In the genomic region with DNA sequence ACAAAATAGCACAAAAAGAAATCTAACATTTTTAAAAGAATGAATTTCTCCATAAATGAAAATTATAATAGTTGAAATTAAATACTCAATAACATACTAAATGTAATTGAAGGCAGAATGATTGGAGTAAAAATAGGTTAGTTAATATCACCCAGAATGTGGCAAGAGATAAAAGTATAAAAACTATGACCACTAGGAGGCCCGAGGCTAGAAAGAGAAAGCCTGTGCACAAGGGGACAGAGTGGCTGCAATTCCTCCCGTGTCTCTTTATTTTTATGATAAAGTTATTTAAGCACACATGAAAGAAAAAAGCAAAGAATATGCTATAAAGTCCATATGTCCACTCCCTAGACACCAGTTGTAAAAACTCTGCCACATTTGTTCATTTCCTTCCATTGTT, we compare ENCODE assay signal across 14 mouse cellular contexts. TPM values are rescaled to one million over a fixed set of nuclear protein-coding genes. Genes with fewer than 3 reads are reported as not detected.
DNase-seq lines count a peak whose midpoint lies in the region; ATAC-seq and TF ChIP-seq lines count a peak whose summit lies in the region.
"Had no signal": no experiment of that assay in that cellular context is flagged by ENCODE, and none has a peak within 500 bp of the region (broad histone marks: within the 10 kb centered on the region; RNA-seq: fewer than 3 reads in every experiment).

No protein-coding gene starts in this region.

- H3K4me2 ChIP-seq in lung, postnatal 0 days (replicated peaks; ENCODE audit: low read depth, low read length): no peak overlapping the region
- H3K4me2 ChIP-seq: forebrain, embryonic 15.5 days; liver, embryonic 13.5 days had no signal

- WGBS in kidney, adult 2 months: 39% methylated on average over 2 of the region's 2 CpGs
- WGBS in lung, postnatal 0 days: 71% methylated on average over 2 of the region's 2 CpGs

- 0 out of 2 replicates have a peak, but pooled peaks have one; percentile 24 for TF ChIP-seq CTCF in kidney, adult 2 months (conservative IDR thresholded peaks at IDR 0.05; ENCODE audit: insufficient read depth, insufficient read length, low read depth, low read length)
- TF ChIP-seq CTCF in lung, postnatal 0 days (IDR thresholded peaks at IDR 0.05): peak; percentile 46
- peak; percentile 19; the same call in 1 of the 2 replicates for TF ChIP-seq CTCF in brain, embryonic 14.5 days (IDR thresholded peaks at IDR 0.05; ENCODE audit: borderline replicate concordance, extremely low read depth, insufficient read depth, insufficient read length)

- no peak for TF ChIP-seq EP300 in lung, postnatal 0 days (IDR thresholded peaks at IDR 0.05)

- H3K4me1 ChIP-seq in kidney, adult 2 months (ENCODE audit: control insufficient read depth, insufficient read depth, low read length): no peaks in the 10 kb centered on the region
- no peaks in the 10 kb centered on the region for H3K4me1 ChIP-seq in lung, postnatal 0 days (ENCODE audit: insufficient read depth, low read depth, low read length)
- H3K4me1 ChIP-seq: forebrain, embryonic 15.5 days; liver, embryonic 13.5 days had no signal

- H3K9ac ChIP-seq in lung, postnatal 0 days (replicated peaks; ENCODE audit: low read depth): no peak overlapping the region
- H3K9ac ChIP-seq: forebrain, embryonic 15.5 days; liver, embryonic 13.5 days had no signal

- ATAC-seq in lung, postnatal 0 days: no peak
- ATAC-seq: forebrain, embryonic 15.5 days; midbrain, embryonic 16.5 days had no signal

- no peaks in the 10 kb centered on the region for H3K9me3 ChIP-seq in lung, postnatal 0 days (ENCODE audit: low read length)
- H3K9me3 ChIP-seq: forebrain, embryonic 15.5 days; liver, embryonic 13.5 days had no signal

- H3K36me3 ChIP-seq in kidney, adult 2 months (ENCODE audit: control insufficient read depth, insufficient read depth, low read length): no peaks in the 10 kb centered on the region
- H3K36me3 ChIP-seq in lung, postnatal 0 days (ENCODE audit: insufficient read depth, low read length): no peaks in the 10 kb centered on the region
- H3K36me3 ChIP-seq: forebrain, embryonic 15.5 days; liver, embryonic 13.5 days had no signal

- H3K27ac ChIP-seq in kidney, adult 2 months (ENCODE audit: insufficient read depth, low read depth, low read length): no peak overlapping the region
- no peak overlapping the region for H3K27ac ChIP-seq in lung, postnatal 0 days (ENCODE audit: low read length)
- H3K27ac ChIP-seq: forebrain, embryonic 15.5 days; liver, embryonic 13.5 days; macrophage had no signal

- no peak overlapping the region for H3K4me3 ChIP-seq in kidney, adult 2 months (ENCODE audit: insufficient read depth, low read depth, low read length)
- H3K4me3 ChIP-seq in lung, postnatal 0 days (ENCODE audit: low read depth, low read length): no peak overlapping the region
- H3K4me3 ChIP-seq: forebrain, embryonic 15.5 days; liver, embryonic 13.5 days had no signal

- DNase-seq in kidney, adult 2 months: no peak
- no peak for DNase-seq in kidney, adult 11 months
- peak; percentile 9 for DNase-seq in lung, postnatal 0 days (ENCODE audit: low spot score)
- no peak for DNase-seq in lung, adult 18-20 months
- DNase-seq in brain, embryonic 14.5 days (ENCODE audit: low read depth): no peak
- DNase-seq in cerebellum, postnatal 25 days: no peak
- DNase-seq in cerebellum, postnatal 4 days (ENCODE audit: low spot score in 2 of 2): no peak
- DNase-seq: adrenal gland, adult 2 months; cerebellum, adult 18-20 months; liver, embryonic 13.5 days; right cerebral cortex, postnatal 14 days had no signal

- no peak for TF ChIP-seq POLR2A in kidney, adult 2 months (IDR thresholded peaks at IDR 0.05; ENCODE audit: low read depth, low read length)
- TF ChIP-seq POLR2A in brain, embryonic 14.5 days (IDR thresholded peaks at IDR 0.05; ENCODE audit: borderline replicate concordance, extremely low read depth, insufficient read depth, insufficient read length, poor library complexity, severe bottlenecking): no peak

- no peaks in the 10 kb centered on the region for H3K27me3 ChIP-seq in kidney, adult 2 months (replicated peaks; ENCODE audit: control insufficient read depth, insufficient read depth, low read length)
- no peaks in the 10 kb centered on the region for H3K27me3 ChIP-seq in lung, postnatal 0 days (replicated peaks; ENCODE audit: insufficient read depth, low read length)
- H3K27me3 ChIP-seq: forebrain, embryonic 15.5 days; liver, embryonic 13.5 days had no signal

RNA-seq across cellular contexts. Expression of gene Slc44a1, which starts 17.4 kb away (rescaled TPM):
- 26.5 and 27.1 TPM in 2 replicates for polyA plus RNA-seq in kidney, adult 2 months (2012; rRNA removed)
- polyA plus RNA-seq in lung, postnatal 0 days (2015; fragmentation: Nextera tagmentation; extraction: Ambion mirVana): 30.4 and 31.7 TPM in 2 replicates
- 11.0 and 13.9 TPM in 2 replicates for polyA plus RNA-seq in brain, embryonic 14.5 days (2012; rRNA removed)
